Mouse (Mus musculus): ENCODE data around the gene Eri3.

DNA sequence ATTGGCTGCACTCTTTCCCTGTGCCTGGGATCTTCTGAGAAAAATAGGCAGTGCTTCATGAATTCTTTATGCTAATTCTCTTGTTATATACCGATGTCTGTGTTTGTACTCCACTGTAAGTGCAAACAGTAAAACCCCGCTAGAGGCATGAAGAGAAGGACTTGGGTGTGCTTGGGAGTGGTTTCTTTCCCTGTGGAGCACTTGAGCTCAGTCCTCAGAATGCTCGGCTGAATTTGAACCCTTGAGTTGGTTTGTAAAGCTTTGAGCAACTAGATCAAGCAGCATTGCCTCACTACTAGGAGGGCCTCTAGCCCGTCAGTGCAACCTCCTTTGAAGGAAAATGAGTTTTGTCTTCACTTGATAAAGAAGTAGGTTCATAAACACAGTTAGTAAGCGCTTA lies 42.0 kb downstream of the Eri3 start:
- TF ChIP-seq CTCF (IDR thresholded peaks at IDR 0.05; ENCODE audit: extremely low read depth, insufficient read depth, low read length) (no peak), POLR2A (IDR thresholded peaks at IDR 0.05; ENCODE audit: extremely low read depth, insufficient read depth, low read length) (no peak)

Measured in cortical plate, adult 2 months (tissue).